Mouse (Mus musculus): ENCODE data around the gene Fgfr2. TPM values are rescaled to one million over a fixed set of nuclear protein-coding genes. Genes with fewer than 3 reads are reported as not detected.

Gene Fgfr2
- polyA plus RNA-seq, 2 experiments from 2014 or later: not detected

- no peak for ATAC-seq
Observed at GRCm38 (mm10) chr7:132439916-132440315, 683.2 kb downstream of the Fgfr2 start.

GRCm38 (mm10) chr7:132438060-132438459 is 685.1 kb downstream of the Fgfr2 start:
- no peak for ATAC-seq

GRCm38 (mm10) chr7:132437431-132437830 is 685.7 kb downstream of the Fgfr2 start:
- ATAC-seq: no peak

DNA sequence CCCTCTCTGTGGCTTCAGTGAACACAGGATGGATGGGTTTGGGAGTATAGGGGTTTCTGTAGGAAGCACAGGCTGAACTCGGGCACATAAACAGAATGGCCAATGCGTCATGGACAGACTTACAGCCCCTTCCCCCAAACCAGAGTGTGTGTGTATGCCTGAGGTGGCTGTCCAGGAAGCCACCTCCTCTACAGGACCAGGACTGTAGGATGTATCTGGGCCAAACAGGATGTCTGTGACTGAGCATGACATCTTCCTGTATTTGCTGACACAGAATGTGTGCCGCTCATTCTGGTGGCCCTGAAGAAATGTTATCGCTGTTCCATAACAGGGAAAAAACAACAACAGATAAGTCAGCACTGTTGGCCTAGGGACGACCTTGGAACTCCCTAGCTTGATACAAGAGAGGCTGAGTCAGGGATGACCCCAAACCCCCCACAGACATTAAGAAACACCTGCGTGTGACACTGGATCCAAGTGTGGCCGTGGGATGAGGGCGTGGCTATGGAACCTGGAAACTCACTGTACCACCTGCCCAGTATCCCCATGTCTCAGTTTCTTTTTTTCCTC is 687.6 kb downstream of the Fgfr2 start:
- no peak for ATAC-seq

DNA sequence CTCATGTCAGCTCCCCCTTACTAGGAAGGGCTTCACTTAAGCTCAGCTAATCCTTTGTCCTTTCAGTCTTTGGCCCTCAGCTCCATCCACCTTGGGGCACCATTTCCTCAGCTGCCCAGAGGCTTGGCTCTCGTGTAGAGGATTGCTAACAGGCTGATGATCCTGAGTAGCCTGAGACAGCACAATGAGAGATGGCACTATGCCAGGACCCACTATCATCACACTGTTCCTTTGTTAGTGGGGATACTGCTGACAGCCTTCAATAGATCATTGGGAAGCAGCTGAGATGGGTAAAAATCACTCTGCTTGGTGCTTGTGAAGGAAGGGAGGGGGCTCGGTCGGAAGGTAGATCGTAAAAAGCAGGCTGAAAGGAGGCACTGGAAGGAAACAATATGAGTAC is 693.8 kb downstream of the Fgfr2 start:
- ATAC-seq: no peak

- ATAC-seq: no peak
Observed at GRCm38 (mm10) chr7:132428308-132428707, 694.8 kb downstream of the Fgfr2 start.

DNA sequence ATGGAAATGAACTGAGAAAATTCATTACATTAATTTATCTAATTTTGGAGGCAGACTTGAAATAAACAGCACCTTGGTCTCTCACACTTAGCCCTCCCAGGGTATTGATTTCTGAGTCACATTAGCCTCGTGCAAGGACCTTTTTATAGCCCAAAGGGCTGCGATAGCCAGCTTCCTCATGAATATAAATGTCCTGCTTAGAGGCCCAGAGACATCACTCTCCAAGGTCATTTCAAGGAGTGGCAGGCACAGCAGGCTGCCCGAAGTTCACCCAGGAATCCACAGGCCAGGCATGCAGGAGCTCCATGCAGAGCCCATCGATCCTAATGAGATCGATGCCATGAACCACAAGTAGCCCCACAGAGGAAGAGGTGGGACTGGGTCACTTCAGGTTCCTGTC is 697.1 kb downstream of the Fgfr2 start:
- ATAC-seq: no peak

DNA sequence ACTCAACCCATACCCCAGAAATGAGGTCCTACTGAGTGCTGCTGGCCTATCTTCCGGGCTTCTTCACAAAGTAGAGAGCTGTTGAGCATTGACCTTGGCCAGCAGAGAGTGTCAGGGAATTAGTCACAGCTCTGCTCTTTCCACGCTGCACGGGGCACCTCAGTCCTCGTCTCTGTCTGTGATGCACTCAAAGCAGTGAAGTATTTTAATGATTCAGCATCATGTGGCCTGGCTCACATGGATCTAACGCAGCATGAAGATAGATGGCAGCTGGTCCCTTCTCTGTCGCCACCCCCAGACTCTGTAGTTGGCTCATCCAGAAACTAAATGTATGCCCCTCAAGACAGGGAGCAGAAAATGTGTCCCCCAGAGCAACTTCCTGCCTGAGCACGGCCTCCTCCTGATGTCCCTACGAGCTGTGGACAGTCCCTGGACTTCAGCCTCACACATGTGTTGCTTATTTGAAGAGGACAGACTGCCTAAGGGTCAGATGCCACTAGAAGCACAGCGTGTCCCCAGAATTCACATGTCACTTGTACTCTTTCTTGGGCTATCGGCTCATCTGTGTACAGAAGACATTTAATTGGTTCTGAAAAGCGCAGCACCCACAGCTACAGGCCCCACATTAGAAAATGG is 697.7 kb downstream of the Fgfr2 start:
- no peak for ATAC-seq

- ATAC-seq: no peak
Observed at GRCm38 (mm10) chr7:132423570-132423969, 699.6 kb downstream of the Fgfr2 start.

- no peak for ATAC-seq
Observed at GRCm38 (mm10) chr7:132419378-132420255, 703.5 kb downstream of the Fgfr2 start.

DNA sequence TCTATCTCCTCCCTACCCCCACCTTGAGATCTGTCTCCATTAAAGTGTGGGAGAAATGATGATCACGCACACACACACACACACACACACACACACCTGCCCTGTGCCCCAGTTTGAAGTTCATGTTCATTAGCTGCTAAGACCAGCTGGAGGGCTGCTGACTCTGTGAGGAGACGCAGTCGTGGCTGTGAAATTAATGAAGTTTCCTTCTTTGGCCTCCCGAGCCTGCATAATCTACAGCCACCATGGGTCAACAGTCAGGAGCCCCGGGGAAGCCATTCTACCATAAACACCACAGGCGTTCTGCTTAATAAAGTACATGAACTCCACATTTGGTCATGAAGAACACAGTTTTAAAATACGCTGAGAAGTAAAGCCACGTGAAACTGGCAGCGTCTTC is 706.3 kb downstream of the Fgfr2 start:
- ATAC-seq: no peak

DNA sequence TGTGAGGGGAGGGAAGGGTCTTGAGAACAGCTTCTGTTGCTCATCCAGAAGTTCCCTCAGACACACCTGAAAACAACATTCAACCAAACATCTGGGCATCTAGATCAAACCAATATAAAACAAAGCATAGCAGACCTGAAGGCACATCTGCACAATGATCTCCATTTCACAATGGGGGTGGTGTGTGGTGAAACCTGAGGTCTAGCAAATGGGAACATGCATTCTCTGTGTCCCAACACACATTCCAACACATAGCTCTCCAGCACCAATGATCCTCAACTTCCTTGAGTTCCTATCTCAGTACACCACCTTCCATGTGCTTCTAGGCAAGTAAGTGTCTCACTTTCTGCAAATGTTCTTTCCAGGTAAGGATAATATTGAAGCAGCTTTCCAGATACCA is 707.3 kb downstream of the Fgfr2 start:
- no peak for ATAC-seq

DNA sequence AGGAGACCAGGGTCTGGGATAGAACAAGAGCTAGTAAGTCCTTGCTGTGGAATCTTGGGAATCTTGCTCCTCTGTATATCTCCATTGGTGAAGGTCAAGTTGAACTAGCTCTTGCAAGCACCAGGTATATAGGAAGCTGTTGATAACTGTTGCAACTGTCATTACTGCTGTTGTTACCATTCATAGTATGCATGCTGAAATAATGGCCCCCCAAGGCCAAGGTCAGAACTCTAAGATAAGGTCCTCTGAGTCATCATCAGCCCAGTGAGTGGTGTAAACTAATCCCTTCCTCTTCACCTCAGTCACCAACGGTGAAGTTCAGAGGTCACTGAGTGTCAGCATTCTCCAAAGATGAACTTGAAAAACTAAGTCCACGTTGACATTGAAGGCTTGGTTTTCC is 710.6 kb downstream of the Fgfr2 start:
- ATAC-seq: no peak

DNA sequence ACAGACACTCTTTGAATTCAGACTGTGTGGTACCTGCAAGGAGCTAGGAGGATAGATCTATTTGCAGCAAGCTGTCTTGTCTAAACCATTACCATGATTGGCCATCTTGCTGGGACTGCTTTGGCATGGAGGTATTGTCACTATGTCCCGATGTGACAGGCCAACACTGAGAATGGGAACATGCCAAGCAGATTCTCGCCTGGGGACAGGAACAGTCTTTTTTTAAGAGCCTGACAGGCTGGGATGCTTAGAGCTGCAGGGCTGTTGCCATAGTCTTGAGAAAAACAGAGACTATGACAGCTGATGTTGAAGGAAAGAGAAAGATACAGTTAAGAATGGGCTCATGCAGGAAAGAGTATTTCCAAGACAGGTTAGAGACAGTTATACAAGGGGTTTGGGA is 711.4 kb downstream of the Fgfr2 start:
- no peak for ATAC-seq

- no peak for ATAC-seq
Observed at GRCm38 (mm10) chr7:132410958-132411357, 712.2 kb downstream of the Fgfr2 start.

DNA sequence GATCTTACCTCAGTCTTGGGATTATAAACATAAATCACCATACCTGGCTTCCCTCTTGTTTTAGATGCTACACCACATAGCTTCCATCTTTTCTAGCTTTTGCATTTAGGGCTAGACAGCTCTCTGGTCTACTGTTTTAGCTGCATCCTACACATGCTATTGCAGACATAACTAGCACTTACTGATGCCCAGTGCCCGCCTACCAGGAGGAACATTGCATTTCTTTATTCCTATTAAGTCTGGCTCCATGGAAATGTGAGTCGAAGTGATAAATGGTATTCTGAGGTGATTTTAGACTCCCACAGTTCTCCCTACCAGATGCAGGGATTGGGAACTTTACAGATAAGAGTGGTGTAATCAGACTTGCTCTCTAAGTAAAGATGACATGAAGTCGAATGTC is 713.3 kb downstream of the Fgfr2 start:
- no peak for ATAC-seq

- ATAC-seq: peak; percentile 96
Observed at GRCm38 (mm10) chr7:132402377-132403084, 720.6 kb downstream of the Fgfr2 start.

DNA sequence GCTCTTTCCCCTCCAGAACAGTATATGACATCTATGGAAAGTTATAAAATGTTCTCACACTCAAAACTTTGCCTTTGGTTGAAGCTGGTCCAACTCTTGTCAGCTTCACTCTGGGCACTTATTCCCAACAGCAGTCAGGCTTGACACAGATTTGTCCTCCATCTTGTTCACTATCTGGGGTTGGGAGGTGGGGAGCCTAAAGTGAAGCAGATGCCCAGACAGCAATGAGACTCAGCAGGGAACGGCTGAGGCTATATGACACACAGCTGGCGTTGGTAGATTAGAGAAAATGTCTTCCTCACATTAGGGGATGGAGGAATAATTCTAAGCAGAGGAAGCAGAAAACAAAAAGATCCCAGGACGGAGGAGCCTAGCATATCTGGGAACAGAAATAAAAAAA is 724.7 kb downstream of the Fgfr2 start:
- ATAC-seq: no peak

- ATAC-seq: no peak
Observed at GRCm38 (mm10) chr7:132396661-132397322, 726.4 kb downstream of the Fgfr2 start.

DNA sequence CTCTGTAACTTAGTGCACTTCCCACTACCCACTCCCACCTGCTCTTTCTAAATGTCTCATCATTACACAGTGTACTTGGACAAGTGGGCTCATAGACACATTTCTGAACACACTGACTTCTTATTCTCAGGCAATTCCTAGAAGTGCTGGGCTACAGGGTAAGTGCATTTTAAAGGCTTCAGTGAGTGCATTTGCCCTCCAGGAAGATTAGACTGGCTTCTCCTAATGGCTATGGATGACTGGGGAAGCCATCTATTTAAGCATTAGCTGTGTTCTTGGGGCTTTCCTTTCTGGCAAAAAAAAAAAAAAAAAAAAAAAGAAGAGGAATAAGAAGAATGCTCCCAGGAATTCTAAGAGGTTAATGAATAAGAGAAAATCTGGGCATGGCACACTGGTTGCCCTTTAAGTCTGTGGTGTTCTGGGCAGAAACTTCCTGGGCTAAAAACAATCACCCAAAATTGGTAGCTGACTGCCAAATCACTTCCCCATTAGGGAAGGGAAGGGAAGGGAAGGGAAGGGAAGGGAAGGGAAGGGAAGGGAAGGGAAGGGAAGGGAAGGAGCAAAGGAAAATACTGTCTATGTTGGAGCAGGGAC is 729.5 kb downstream of the Fgfr2 start:
- no peak for ATAC-seq

- ATAC-seq: no peak
Observed at GRCm38 (mm10) chr7:132393014-132393406, 730.1 kb downstream of the Fgfr2 start.

All from activated CD4-positive, CD25-positive, alpha-beta regulatory T cell, adult 4 months (primary cell).